Mouse (Mus musculus) adrenal gland, postnatal 25 days (tissue): ENCODE results near the gene Defa26. TPM values are rescaled to one million over a fixed set of nuclear protein-coding genes. Genes with fewer than 3 reads are reported as not detected.
"Not testable (repeated sequence)": the region's sequence is repeated elsewhere in the genome, so short reads cannot be mapped to it uniquely, and the experiment has no call there.

Source experiments
- DNase-seq: peaks from one replicate; pipeline ENCODE4 v3.0.0; 2021; ENCODE audit warnings: mixed read lengths
- long read RNA-seq: library from polyadenylated mRNA; stranded (forward); transcript quantifications from one replicate; pipeline ENCODE4 v2.0.0, GENCODE M21; 2021
- total RNA-seq: library from RNA; stranded (reverse); gene quantifications from 2 replicates; pipeline ENCODE4 v1.2.3, GENCODE M21; 2021

Defa26 gene
- not detected in 2 replicates for total RNA-seq
- long read RNA-seq = 0 reads

DNA sequence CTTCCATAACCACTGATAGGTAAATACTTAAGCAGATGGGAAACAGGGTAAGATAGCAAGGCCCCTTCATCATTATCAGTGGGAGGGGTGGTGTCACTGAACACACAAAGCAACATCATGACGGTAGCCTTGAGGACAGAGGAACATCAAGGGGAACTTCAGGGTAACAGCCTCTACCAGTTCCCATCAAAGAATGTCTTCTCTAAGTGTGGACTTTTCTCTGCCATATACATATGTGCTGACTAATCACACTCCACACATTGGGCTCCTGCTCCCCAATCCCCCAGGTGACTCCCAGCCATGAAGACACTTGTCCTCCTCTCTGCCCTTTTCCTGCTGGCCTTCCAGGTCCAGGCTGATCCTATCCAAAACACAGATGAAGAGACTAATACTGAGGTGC, at the start of gene Defa26:
Gene Defa26, plus strand, starts transcription at position 301 of the 400 bp plus-strand sequence.
- DNase-seq = not testable (repeated sequence)

DNA sequence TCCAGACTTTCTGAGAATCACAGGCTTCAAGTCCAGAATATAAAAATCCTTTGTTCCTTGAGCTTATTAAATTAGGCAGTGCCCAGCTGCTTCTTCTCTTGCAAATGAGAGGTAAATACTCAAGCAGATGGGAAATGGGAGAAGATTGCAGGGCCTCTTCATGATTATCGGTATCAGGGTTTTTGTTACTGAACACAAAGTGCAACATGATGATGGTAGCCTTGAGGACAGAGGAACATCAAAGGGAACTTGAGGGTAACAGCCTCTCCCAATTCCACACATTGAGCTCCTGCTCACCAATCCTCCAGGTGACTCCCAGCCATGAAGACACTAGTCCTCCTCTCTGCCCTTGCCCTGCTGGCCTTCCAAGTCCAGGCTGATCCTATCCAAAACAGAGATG, 35.3 kb upstream of the Defa26 start, which contains the start of gene Defa28:
Gene Defa28, plus strand, starts transcription at position 301 of the 400 bp plus-strand sequence.
- not testable (repeated sequence) for DNase-seq

DNA sequence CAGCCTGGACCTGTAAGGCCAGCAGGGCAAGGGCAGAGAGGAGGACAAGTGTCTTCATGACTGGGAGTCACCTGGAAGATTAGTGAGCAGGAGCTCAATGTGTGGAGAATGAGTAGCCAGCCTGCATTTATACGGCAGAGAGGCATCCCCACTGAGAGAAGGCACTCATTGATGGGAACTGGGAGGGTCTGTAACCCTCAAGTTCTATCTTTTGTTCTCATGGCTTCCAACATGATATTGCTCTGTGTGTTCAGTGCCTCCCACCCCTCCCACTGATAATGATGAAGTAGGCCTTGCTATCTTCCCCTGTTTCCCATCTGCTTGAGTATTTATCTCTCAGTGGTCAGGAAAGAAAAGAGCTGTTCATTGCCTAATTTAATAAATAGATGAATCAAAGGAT, 23.6 kb upstream of the Defa26 start, which contains the start of gene Gm7861:
Gene Gm7861, minus strand, starts transcription at position 101 of the 400 bp plus-strand sequence.
- DNase-seq = not testable (repeated sequence)

DNA sequence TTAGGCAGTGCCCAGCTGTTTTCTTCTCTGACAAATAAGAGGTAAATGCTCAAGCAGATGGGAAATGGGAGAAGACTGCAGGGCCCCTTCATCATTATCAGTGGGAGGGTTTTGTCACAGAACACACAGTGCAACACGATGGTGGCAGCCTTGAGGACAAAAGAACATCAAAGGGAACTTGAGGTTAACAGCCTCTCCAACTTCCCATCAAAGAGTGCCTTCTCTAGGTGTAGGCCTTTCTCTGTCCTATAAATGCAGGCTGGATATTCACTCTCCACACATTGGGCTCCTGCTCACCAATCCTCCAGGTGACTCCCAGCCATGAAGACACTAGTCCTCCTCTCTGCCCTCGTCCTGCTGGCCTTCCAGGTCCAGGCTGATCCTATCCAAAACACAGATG, 37.5 kb downstream of the Defa26 start, which contains the start of gene Defa17:
Gene Defa17, plus strand, starts transcription at position 301 of the 400 bp plus-strand sequence.
- not testable (repeated sequence) for DNase-seq

DNA sequence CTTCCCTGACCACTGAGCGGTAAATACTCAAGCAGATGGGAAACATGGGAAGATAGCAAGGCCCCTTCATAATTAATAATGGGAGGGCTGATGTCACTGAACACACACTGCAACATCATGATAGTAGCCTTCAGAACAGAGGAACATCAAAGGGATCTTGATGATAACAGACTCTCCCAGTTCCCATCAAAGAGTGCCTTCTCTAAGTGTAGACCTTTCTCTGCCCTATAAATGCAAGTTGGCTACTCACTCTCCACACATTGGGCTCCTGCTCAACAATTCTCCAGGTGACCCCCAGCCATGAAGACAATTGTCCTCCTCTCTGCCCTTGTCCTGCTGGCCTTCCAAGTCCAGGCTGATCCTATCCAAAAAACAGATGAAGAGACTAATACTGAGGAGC, 47.5 kb downstream of the Defa26 start, which contains the start of gene Defa34:
Gene Defa34, plus strand, starts transcription at position 301 of the 400 bp plus-strand sequence.
- not testable (repeated sequence) for DNase-seq

Other genes with a start within 250 kb of the Defa26 start
- not detected in 2 replicates for gene Defa2, start 239.7 kb upstream of the Defa26 start, total RNA-seq
- not detected in 2 replicates for gene Defa33, start 226.4 kb upstream of the Defa26 start, total RNA-seq
- not detected in 2 replicates for gene Defa36, start 190.8 kb upstream of the Defa26 start, total RNA-seq
- gene Gm7849, start 161.6 kb upstream of the Defa26 start, total RNA-seq = not detected in 2 replicates
- not detected in 2 replicates for gene Defa20, start 108.9 kb upstream of the Defa26 start, total RNA-seq
- not detected in 2 replicates for gene Defa32, start 89.2 kb upstream of the Defa26 start, total RNA-seq
- not detected in 2 replicates for gene Defa37, start 52.8 kb upstream of the Defa26 start, total RNA-seq
- gene Defa28, start 35.2 kb upstream of the Defa26 start, total RNA-seq = not detected in 2 replicates
- gene Gm7861, start 23.7 kb upstream of the Defa26 start, total RNA-seq = not detected in 2 replicates
- not detected in 2 replicates for gene Defa17, start 37.6 kb downstream of the Defa26 start, total RNA-seq
- gene Defa34, start 47.6 kb downstream of the Defa26 start, total RNA-seq = not detected in 2 replicates
- gene AY761184, start 85.5 kb downstream of the Defa26 start, total RNA-seq = not detected in 2 replicates
- gene Defa24, start 116.3 kb downstream of the Defa26 start, total RNA-seq = not detected in 2 replicates
- gene Defb50, start 205.4 kb downstream of the Defa26 start, total RNA-seq = not detected in 2 replicates
- not detected in 2 replicates for gene Defb2, start 221.7 kb downstream of the Defa26 start, total RNA-seq
- gene Defb10, start 240.7 kb downstream of the Defa26 start, total RNA-seq = not detected in 2 replicates